ENCODE assay signal across 25 mouse cellular contexts in genomic region chr6:104879711-104880110, GRCm38 (mm10).
"Had no signal": no experiment of that assay in that cellular context is flagged by ENCODE, and none has a peak within 500 bp of the region (broad histone marks: within the 10 kb centered on the region; RNA-seq: fewer than 3 reads in every experiment).

No protein-coding gene starts in this region.

- H3K4me2 ChIP-seq: limb, embryonic 13.5 days; liver, embryonic 12.5 days; liver, embryonic 15.5 days; lung, embryonic 15.5 days; neural tube, embryonic 12.5 days; neural tube, embryonic 15.5 days had no signal

- ATAC-seq: liver, embryonic 12.5 days had no signal

- H3K4me1 ChIP-seq: limb, embryonic 10.5 days; limb, embryonic 13.5 days; liver, embryonic 12.5 days; liver, embryonic 15.5 days; lung, embryonic 15.5 days; megakaryocyte, embryonic 14.5 days; neural tube, embryonic 12.5 days; neural tube, embryonic 15.5 days had no signal

- DNase-seq: kidney, postnatal 25 days; layer of hippocampus, adult 9-11 months; liver; lung, adult 18-20 months; lung, postnatal 10 days; lung, postnatal 36 days; midbrain, embryonic 14.5 days; right cerebral cortex, adult 18-20 months; right cerebral cortex, postnatal 14 days; right cerebral cortex, postnatal 4 days; thymus, adult 2 months; thymus, postnatal 14 days; thymus, postnatal 4 days had no signal

- H3K4me3 ChIP-seq: layer of hippocampus, adult 2 months; limb, embryonic 10.5 days; limb, embryonic 13.5 days; liver, embryonic 12.5 days; liver, embryonic 15.5 days; lung, embryonic 15.5 days; megakaryocyte, embryonic 14.5 days; midbrain, embryonic 10.5 days; neural tube, embryonic 12.5 days; neural tube, embryonic 15.5 days had no signal

- H3K27ac ChIP-seq: kidney, postnatal 0 days; layer of hippocampus, adult 2 months; limb, embryonic 10.5 days; limb, embryonic 13.5 days; liver, embryonic 12.5 days; liver, embryonic 15.5 days; lung, embryonic 15.5 days; midbrain, embryonic 10.5 days; neural tube, embryonic 12.5 days; neural tube, embryonic 15.5 days; stomach, postnatal 0 days had no signal

- H3K36me3 ChIP-seq: limb, embryonic 10.5 days; limb, embryonic 13.5 days; liver, embryonic 12.5 days; liver, embryonic 15.5 days; lung, embryonic 15.5 days; midbrain, embryonic 10.5 days; neural tube, embryonic 12.5 days; neural tube, embryonic 15.5 days had no signal

- H3K9me3 ChIP-seq: limb, embryonic 10.5 days; limb, embryonic 13.5 days; liver, embryonic 12.5 days; liver, embryonic 15.5 days; lung, embryonic 15.5 days; megakaryocyte, embryonic 14.5 days; midbrain, embryonic 10.5 days; neural tube, embryonic 12.5 days; neural tube, embryonic 15.5 days had no signal

- H3K9ac ChIP-seq: limb, embryonic 13.5 days; liver, embryonic 12.5 days; liver, embryonic 15.5 days; lung, embryonic 15.5 days; neural tube, embryonic 12.5 days; neural tube, embryonic 15.5 days had no signal

- H3K27me3 ChIP-seq: limb, embryonic 13.5 days; liver, embryonic 12.5 days; liver, embryonic 15.5 days; lung, embryonic 15.5 days; megakaryocyte, embryonic 14.5 days; neural tube, embryonic 12.5 days; neural tube, embryonic 15.5 days had no signal
